Mouse (Mus musculus): ENCODE data around the gene Cpn2.

DNA sequence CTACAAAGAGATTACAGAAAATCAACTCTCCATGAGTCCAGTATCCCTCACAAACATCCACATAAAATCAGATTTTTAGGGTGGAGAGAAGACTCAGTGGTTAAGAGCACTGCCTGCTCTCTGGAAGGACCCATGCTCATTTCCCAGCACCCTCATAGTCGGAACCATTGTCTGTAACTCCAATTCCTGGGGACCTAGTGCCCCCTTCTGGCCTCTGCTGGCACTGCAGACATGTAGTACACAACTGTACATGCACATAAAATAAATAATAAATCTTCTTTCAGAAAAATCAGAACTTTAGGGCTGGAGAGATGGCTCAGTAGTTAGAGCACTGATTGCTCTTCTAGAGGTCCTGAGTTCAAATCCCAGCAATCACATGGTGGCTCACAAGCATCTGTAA, 58.0 kb downstream of the Cpn2 start:
- TF ChIP-seq CTCF (IDR thresholded peaks at IDR 0.05; ENCODE audit: low read depth) (peak; percentile 45), EP300 (IDR thresholded peaks at IDR 0.05; ENCODE audit: low read depth) (no peak)

Measured in liver, embryonic 14.5 days (tissue).